Mouse (Mus musculus) heart, postnatal 0 days (tissue): ENCODE measurements around the gene Prr14. TPM values are rescaled to one million over a fixed set of nuclear protein-coding genes. Genes with fewer than 3 reads are reported as not detected.

ENCODE experiments used
- ATAC-seq: fragments of 200-750 bp; cut with Nextera tagmentation; 2 replicates; pipeline ENCODE4 v1.8.0; 2017; ENCODE audit warnings: low read depth, moderate number of reproducible peaks, moderate library complexity; ENCODE audit not compliant: insufficient read depth
- DNase-seq: peaks from one replicate; pipeline ENCODE4 v3.0.0-alpha.2; 2016; ENCODE audit warnings: low spot score
- H3K27ac ChIP-seq: fragments of 300-500 bp; sonication (generic); 2 replicates; pipeline ENCODE4 v1.5.1; 2014; ENCODE audit warnings: low read depth, mild to moderate bottlenecking
- H3K27me3 ChIP-seq: fragments of 300-500 bp; sonication (generic); 2 replicates; pipeline ENCODE4 v1.6.1; 2014; ENCODE audit warnings: low read length, mixed read lengths; ENCODE audit not compliant: control insufficient read depth, insufficient read depth
- H3K36me3 ChIP-seq: fragments of 300-500 bp; sonication (generic); replicated peaks from 2 replicates; pipeline ENCODE4 v1.6.1; 2014; ENCODE audit warnings: low read length, mixed read lengths; ENCODE audit not compliant: control insufficient read depth, insufficient read depth
- H3K4me1 ChIP-seq: fragments of 300-500 bp; sonication (generic); 2 replicates; pipeline ENCODE4 v1.6.1; 2014; ENCODE audit warnings: antibody characterized with exemption; ENCODE audit not compliant: control insufficient read depth, insufficient read depth
- H3K4me2 ChIP-seq: fragments of 300-500 bp; sonication (generic); 2 replicates; pipeline ENCODE4 v1.6.1; 2014; ENCODE audit warnings: low read depth, mild to moderate bottlenecking, low read length, moderate library complexity
- H3K4me3 ChIP-seq: fragments of 300-500 bp; sonication (generic); 2 replicates; pipeline ENCODE4 v1.5.1; 2014; ENCODE audit warnings: low read depth, low read length
- H3K9ac ChIP-seq: fragments of 300-500 bp; sonication (generic); replicated peaks from 2 replicates; pipeline ENCODE4 v1.6.1; 2014; ENCODE audit warnings: low read depth, low read length, mixed read lengths
- H3K9me3 ChIP-seq: fragments of 300-500 bp; sonication (generic); replicated peaks from 2 replicates; pipeline ENCODE4 v1.6.1; 2016; ENCODE audit warnings: low read length; ENCODE audit not compliant: control insufficient read depth
- CTCF ChIP-seq: IDR thresholded peaks from 2 replicates; pipeline ENCODE4 v1.5.1; 2016; ENCODE audit warnings: antibody characterized with exemption, control low read depth, low read depth
- EP300 ChIP-seq: IDR thresholded peaks from 2 replicates; pipeline ENCODE4 v1.6.1; 2016; ENCODE audit warnings: antibody characterized with exemption, low read depth
- WGBS: fragments of 180-500 bp; shearing (Covaris S2); extraction: QIAGEN DNeasy Blood & Tissue Kit; methylation state at CpG from one replicate; pipeline ENCODE4 v1.1.7; 2014; 5-methylcytosine and 5-hydroxymethylcytosine counted together
- polyA plus RNA-seq: library from polyadenylated mRNA; unstranded; fragments of >200 nt; fragmentation: Nextera tagmentation; extraction: Ambion mirVana; gene quantifications from 2 replicates; pipeline ENCODE4 v1.2.1, GENCODE M21; 2015
- total RNA-seq: library from RNA; depleted of rRNA; stranded (reverse); fragments of >200 nt; gene quantifications from 2 replicates; pipeline ENCODE4 v1.2.3, GENCODE M21; 2014; ENCODE audit warnings: low replicate concordance

Gene Prr14
- total and polyA plus RNA-seq, 2 experiments from 2014 or later = 24.7 to 35.4 TPM

DNA sequence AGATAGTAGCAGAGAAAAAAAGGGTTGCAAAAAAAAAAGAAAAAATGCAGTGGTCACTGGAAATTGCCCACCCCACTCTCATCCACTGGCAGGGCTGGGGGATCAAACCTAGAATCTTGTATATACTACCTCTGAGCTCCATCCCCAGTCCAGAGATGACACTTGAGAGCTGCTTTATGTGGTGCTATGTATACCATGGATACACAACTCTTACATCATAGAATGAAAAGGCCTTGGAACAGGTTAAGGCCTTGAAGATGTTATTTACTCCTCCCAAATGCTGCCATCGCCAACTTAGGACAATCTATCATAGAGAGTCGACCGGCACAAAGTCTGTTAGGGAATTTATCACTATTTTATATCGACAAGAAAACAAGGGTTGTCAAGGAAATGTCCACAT is 17.4 kb downstream of the Prr14 start:
- Histone ChIP-seq H3K4me2 (peak overlapping the region; percentile 79), H3K27me3 (no peaks in the 10 kb centered on the region), H3K9ac (peak overlapping the region; percentile 51; the same call in 1 of the 2 replicates), H3K27ac (peak overlapping the region; percentile 97), H3K36me3 (peaks cover 37% of the 10 kb centered on the region), H3K9me3 (no peaks in the 10 kb centered on the region), H3K4me1 (peaks cover 27% of the 10 kb centered on the region), H3K4me3 (peak overlapping the region; percentile 85)
- ATAC-seq (no peak), DNase-seq (no peak)
- no peak for TF ChIP-seq CTCF
- no peak for TF ChIP-seq EP300
- WGBS = 71% methylated on average over 4 of the region's 4 CpGs

DNA sequence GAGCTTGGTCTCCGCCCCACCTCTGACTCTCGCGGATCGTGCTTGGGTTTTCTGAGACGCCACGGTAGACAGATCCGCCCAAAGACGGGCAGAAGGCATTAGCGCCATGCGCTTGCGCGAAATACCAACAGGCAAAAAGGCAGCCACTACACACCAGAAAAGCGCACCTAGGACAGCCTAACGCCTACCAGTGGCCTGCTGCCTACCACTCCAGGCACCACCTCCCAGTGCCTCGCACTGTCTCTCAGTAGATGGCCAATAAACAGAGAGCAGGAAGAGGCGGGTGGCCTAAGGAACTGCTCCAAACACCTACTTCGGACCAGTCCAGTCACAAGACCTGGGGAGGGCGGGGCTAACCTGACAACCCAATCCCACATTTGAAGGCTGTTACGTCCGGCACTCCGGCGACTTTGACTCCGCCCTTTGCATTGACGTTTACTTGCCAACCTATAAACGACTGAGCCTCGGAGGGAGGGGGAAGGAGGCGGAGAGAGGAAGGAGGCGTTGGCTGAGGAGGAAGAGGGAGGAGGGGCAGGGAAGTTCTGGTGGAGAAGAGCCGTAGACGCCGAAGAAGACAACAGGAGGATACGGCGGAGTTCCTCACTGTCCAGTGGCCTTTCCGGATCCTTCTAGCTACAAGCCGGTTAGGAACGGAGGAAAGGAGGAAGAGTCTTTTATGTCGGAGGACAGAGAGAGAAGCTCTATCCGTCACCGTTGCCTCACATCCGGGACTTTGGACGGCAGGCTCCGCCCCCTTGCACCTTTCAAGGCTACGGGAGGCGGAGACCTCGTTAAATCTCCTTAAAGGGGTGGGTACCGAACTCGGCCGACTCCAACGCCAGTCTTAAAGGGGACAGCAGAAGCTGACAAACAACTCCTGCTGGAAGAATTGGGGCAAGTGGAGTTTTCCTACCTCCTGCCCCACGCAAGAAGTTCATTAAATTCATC is 18.6 kb downstream of the Prr14 start:
- H3K36me3 ChIP-seq = peaks cover 47% of the 10 kb centered on the region
- peak overlapping the region; percentile 94 for H3K4me2 ChIP-seq
- H3K27me3 ChIP-seq = no peaks in the 10 kb centered on the region
- no peaks in the 10 kb centered on the region for H3K9me3 ChIP-seq
- H3K4me3 ChIP-seq = peak overlapping the region; percentile 85
- under 1% methylated on average over 50 of the region's 50 CpGs for WGBS
- TF ChIP-seq EP300 (peak; percentile 6; the same call in 1 of the 2 replicates), CTCF (peak; percentile 24; the same call in 1 of the 2 replicates)
- H3K9ac ChIP-seq = peak overlapping the region; percentile 94
- ATAC-seq (peak; percentile 89), DNase-seq (peak; percentile 100)
- H3K4me1 ChIP-seq = peaks cover 19% of the 10 kb centered on the region
- peak overlapping the region; percentile 97 for H3K27ac ChIP-seq

DNA sequence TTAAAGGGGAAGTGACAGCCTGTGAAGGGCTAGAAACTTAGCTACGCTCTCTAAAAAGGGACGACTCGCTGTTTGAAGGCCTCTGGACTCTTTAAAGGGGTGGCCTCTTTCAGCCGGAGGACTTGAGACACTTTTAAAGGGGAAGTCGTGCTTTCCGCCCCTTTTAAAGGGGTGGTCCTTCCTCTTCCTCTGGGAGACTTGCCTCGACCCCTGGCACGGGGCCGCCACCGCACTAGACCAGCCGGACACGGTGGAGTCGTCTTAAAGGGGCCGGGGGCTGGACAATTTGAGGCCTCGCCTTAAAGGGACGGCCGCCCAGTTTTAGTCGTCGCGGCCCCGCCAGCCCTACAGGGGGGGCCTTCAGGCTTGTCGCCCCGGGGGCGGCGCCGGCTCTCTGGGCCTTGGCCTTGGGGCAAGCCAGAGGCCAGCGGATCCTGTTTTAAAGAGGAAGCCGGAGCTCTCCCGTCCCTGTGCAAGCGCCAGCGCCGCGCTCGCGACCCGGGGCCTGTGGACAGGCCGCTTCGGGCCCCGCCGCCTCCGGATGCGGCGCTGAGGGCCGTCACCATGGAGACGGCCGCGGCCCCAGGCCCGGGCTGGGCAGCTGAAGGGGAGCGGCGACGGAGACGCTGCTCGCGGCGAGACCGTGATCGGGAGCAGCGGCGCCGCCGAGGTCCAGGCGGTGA is 19.4 kb downstream of the Prr14 start, which contains the start of gene Fbrs:
Gene Fbrs, plus strand, starts transcription at position 565 of the 683 bp plus-strand sequence.
- Histone ChIP-seq H3K9me3 (no peaks in the 10 kb centered on the region), H3K9ac (peak within 1 kb of the TSS; percentile 94), H3K4me2 (peak within 1 kb of the TSS; percentile 94), H3K27ac (peak within 1 kb of the TSS; percentile 97), H3K4me1 (peaks cover 19% of the 10 kb centered on the region), H3K36me3 (peaks cover 51% of the 10 kb centered on the region), H3K4me3 (peak within 1 kb of the TSS; percentile 85), H3K27me3 (no peaks in the 10 kb centered on the region)
- DNase-seq = peak; percentile 97
- WGBS = under 1% methylated on average over 44 of the region's 62 CpGs
- peak; percentile 78 for ATAC-seq
- TF ChIP-seq EP300 (peak; percentile 95; the same call in 1 of the 2 replicates), CTCF (no peak)

DNA sequence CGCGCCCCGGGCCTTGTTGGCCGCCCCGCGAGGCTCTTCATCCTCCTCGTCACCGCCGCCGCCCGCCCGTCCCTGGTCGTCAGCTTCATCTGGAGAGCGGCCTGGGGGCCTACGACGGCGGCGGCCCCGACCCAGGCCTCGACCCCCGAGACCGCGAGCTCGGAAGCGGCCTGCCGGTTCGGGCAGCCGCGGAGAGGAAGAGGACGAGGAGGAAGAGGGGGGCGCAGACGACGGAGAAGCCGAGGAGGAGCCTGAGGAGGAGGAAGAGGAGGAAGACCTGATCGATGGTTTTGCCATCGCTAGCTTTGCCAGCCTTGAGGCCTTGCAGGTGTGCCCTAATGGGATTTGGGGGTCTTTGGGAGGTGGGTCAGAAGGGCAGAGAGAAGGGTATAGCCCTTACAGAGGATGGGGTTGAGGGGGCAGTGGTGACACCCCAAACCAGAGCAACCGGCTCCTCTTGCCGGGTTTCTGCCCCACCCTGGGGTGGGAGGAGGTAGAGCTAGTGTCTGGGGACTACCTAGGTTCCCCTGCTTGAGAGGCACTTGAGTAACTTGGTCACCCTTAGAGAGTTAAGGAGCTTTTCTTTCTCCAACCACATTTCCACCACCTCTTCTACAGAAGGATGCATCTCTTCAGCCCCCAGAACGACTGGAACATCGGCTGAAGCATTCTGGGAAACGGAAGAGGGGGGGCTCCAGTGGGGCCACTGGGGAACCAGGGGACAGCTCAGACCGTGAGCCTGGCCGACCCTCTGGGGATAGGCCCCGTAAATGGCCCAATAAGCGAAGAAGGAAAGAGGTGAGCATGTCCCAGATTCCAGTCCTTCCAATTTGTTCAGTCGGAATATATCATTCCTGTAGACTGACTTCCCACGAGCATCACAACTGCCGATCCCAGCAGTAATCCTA is 20.2 kb downstream of the Prr14 start:
- Histone ChIP-seq H3K27me3 (no peaks in the 10 kb centered on the region), H3K27ac (peak overlapping the region; percentile 97), H3K9ac (peak overlapping the region; percentile 94), H3K4me1 (peaks cover 19% of the 10 kb centered on the region), H3K36me3 (peaks cover 51% of the 10 kb centered on the region), H3K4me2 (peak overlapping the region; percentile 94), H3K9me3 (no peaks in the 10 kb centered on the region), H3K4me3 (peak overlapping the region; percentile 85)
- ATAC-seq (no peak), DNase-seq (peak; percentile 11)
- 2% methylated on average over 45 of the region's 48 CpGs for whole genome bisulfite sequencing
- TF ChIP-seq CTCF (no peak), EP300 (no peak)

DNA sequence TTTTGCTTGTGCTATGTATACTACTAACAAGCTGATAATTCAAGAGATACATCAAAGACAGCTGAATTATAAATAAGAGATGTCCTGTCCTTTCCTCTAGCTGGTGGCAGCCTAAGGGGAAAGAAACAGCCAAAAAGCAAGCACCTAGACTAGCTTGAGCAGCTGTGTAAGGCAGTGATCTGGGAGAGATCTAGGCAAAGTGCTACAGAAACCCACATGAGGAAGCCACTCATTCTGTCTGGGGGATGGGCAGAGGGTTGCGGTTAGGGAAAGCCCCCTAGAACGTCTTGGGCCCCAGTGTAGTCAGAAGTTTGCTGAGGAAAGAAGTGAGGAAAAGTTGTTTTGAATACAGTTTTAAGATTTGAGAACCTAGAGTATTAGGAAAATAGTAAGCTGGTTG is 20.9 kb downstream of the Prr14 start:
- H3K36me3 ChIP-seq = peaks cover 51% of the 10 kb centered on the region
- ATAC-seq = no peak
- WGBS = 43% methylated on average over 2 of the region's 2 CpGs

More for the DNA sequence above, 20.9 kb downstream of the Prr14 start:
- no peak for DNase-seq
- peak overlapping the region; percentile 97; the same call in 1 of the 2 replicates for H3K27ac ChIP-seq
- H3K4me1 ChIP-seq = peaks cover 19% of the 10 kb centered on the region
- H3K9ac ChIP-seq = peak overlapping the region; percentile 94; the same call in 1 of the 2 replicates
- H3K27me3 ChIP-seq = no peaks in the 10 kb centered on the region
- H3K9me3 ChIP-seq = no peaks in the 10 kb centered on the region
- H3K4me3 ChIP-seq = peak overlapping the region; percentile 85
- H3K4me2 ChIP-seq = peak overlapping the region; percentile 94
- no peak for TF ChIP-seq CTCF
- TF ChIP-seq EP300 = no peak
